Mouse (Mus musculus): ENCODE measurements around the gene Vegfc.

Gene Vegfc

GRCm38 (mm10) chr8:54077271-54078120 lies at the start of gene Vegfc:
TSS of gene Vegfc (plus strand) at chr8:54077606.
- DNase-seq (ENCODE audit: low spot score in 2 of 2): peak; percentile 35 to 52

- no peak for DNase-seq (ENCODE audit: low spot score in 2 of 2)
These were observed 42.8 kb upstream of the Vegfc start for GRCm38 (mm10) chr8:54034584-54034983.

- DNase-seq (ENCODE audit: low spot score in 2 of 2): no peak
These were observed 34.8 kb upstream of the Vegfc start for GRCm38 (mm10) chr8:54042601-54043000.

- no peak for DNase-seq (ENCODE audit: low spot score in 2 of 2)
These were observed 33.9 kb upstream of the Vegfc start for GRCm38 (mm10) chr8:54043468-54043867.

- no peak for DNase-seq (ENCODE audit: low spot score in 2 of 2)
These were observed 24.2 kb upstream of the Vegfc start for GRCm38 (mm10) chr8:54053210-54053609.

- no peak for DNase-seq (ENCODE audit: low spot score in 2 of 2)
These were observed 11.9 kb upstream of the Vegfc start for GRCm38 (mm10) chr8:54065492-54065891.

GRCm38 (mm10) chr8:54076301-54076700 lies 1.1 kb upstream of the Vegfc start:
- no peak for DNase-seq (ENCODE audit: low spot score in 2 of 2)

- DNase-seq (ENCODE audit: low spot score in 2 of 2): peak; percentile 64 to 67
These were observed 575 bp upstream of the Vegfc start for GRCm38 (mm10) chr8:54076791-54077270.

- DNase-seq (ENCODE audit: low spot score in 2 of 2): peak in 1 of 2 experiments; percentile 22
These were observed 675 bp downstream of the Vegfc start for GRCm38 (mm10) chr8:54078121-54078440.

GRCm38 (mm10) chr8:54079001-54079400 lies 1.6 kb downstream of the Vegfc start:
- no peak for DNase-seq (ENCODE audit: low spot score in 2 of 2)

GRCm38 (mm10) chr8:54079601-54080000 lies 2.2 kb downstream of the Vegfc start:
- no peak for DNase-seq (ENCODE audit: low spot score in 2 of 2)

GRCm38 (mm10) chr8:54085896-54086295 lies 8.5 kb downstream of the Vegfc start:
- no peak for DNase-seq (ENCODE audit: low spot score in 2 of 2)

- DNase-seq (ENCODE audit: low spot score in 2 of 2): no peak
These were observed 9.7 kb downstream of the Vegfc start for GRCm38 (mm10) chr8:54087114-54087513.

GRCm38 (mm10) chr8:54089204-54089603 lies 11.8 kb downstream of the Vegfc start:
- DNase-seq (ENCODE audit: low spot score in 2 of 2): no peak

- no peak for DNase-seq (ENCODE audit: low spot score in 2 of 2)
These were observed 12.5 kb downstream of the Vegfc start for GRCm38 (mm10) chr8:54089901-54090300.

- DNase-seq (ENCODE audit: low spot score in 2 of 2): no peak
These were observed 22.7 kb downstream of the Vegfc start for GRCm38 (mm10) chr8:54100058-54100457.

- no peak for DNase-seq (ENCODE audit: low spot score in 2 of 2)
These were observed 37.2 kb downstream of the Vegfc start for GRCm38 (mm10) chr8:54114581-54114980.

GRCm38 (mm10) chr8:54120115-54120514 lies 42.7 kb downstream of the Vegfc start:
- no peak for DNase-seq (ENCODE audit: low spot score in 2 of 2)

GRCm38 (mm10) chr8:54121942-54122341 lies 44.5 kb downstream of the Vegfc start:
- DNase-seq (ENCODE audit: low spot score in 2 of 2): no peak

GRCm38 (mm10) chr8:54122345-54122744 lies 44.9 kb downstream of the Vegfc start:
- DNase-seq (ENCODE audit: low spot score in 2 of 2): no peak

- no peak for DNase-seq (ENCODE audit: low spot score in 2 of 2)
These were observed 53.2 kb downstream of the Vegfc start for GRCm38 (mm10) chr8:54130558-54130957.

GRCm38 (mm10) chr8:54153240-54153639 lies 75.8 kb downstream of the Vegfc start:
- peak; percentile 21 to 41 for DNase-seq (ENCODE audit: low spot score in 2 of 2)

- peak in 1 of 2 experiments; percentile 20 for DNase-seq (ENCODE audit: low spot score in 2 of 2)
These were observed 86.1 kb downstream of the Vegfc start for GRCm38 (mm10) chr8:54163505-54163904.

GRCm38 (mm10) chr8:54185336-54185735 lies 107.9 kb downstream of the Vegfc start:
- no peak for DNase-seq (ENCODE audit: low spot score in 2 of 2)

All from right cerebral cortex, postnatal 10 days (tissue).